In genomic region chr10:77677562-77677961, GRCm38 (mm10) we compare ENCODE assay signal across 8 mouse cellular contexts. TPM values are rescaled to one million over a fixed set of nuclear protein-coding genes. Genes with fewer than 3 reads are reported as not detected.
DNase-seq lines count a peak whose midpoint lies in the region; ATAC-seq and TF ChIP-seq lines count a peak whose summit lies in the region.

No protein-coding gene starts in this region.

- no peak for ATAC-seq in heart, postnatal 0 days (ENCODE audit: insufficient read depth, low read depth)
- 0 out of 2 replicates have a peak, but pooled peaks have one; percentile 36 for ATAC-seq in intestine, embryonic 15.5 days
- ATAC-seq in neural tube, embryonic 14.5 days (ENCODE audit: low read depth) = peak; percentile 41; the same call in 1 of the 2 replicates
- ATAC-seq in frontal cortex, adult (ENCODE audit: low TSS enrichment) = no peak

- no peak for TF ChIP-seq POLR2A in brain, embryonic 14.5 days (IDR thresholded peaks at IDR 0.05; ENCODE audit: borderline replicate concordance, extremely low read depth, insufficient read depth, insufficient read length, poor library complexity, severe bottlenecking)

- H3K9ac ChIP-seq in heart, postnatal 0 days (replicated peaks; ENCODE audit: low read depth, low read length) = no peak overlapping the region
- no peak overlapping the region for H3K9ac ChIP-seq in intestine, embryonic 15.5 days
- H3K9ac ChIP-seq in neural tube, embryonic 14.5 days (replicated peaks; ENCODE audit: low read depth, low read length) = peak overlapping the region; percentile 21; the same call in 1 of the 2 replicates

- no peak for TF ChIP-seq EP300 in heart, postnatal 0 days (IDR thresholded peaks at IDR 0.05; ENCODE audit: low read depth)

- 0% methylated on average over 28 of the region's 35 CpGs for WGBS in heart, postnatal 0 days
- under 1% methylated on average over 35 of the region's 35 CpGs for WGBS in intestine, embryonic 15.5 days
- WGBS in neural tube, embryonic 14.5 days = under 1% methylated on average over 35 of the region's 35 CpGs

- no peak for DNase-seq in heart, postnatal 0 days (ENCODE audit: low spot score)
- no peak for DNase-seq in heart, adult 18-20 months
- peak; percentile 76 for DNase-seq in brain, embryonic 14.5 days (ENCODE audit: low read depth)
- no peak for DNase-seq in cerebellum, adult 9-11 months
- DNase-seq in lung, postnatal 4 days = no peak

- H3K4me1 ChIP-seq in heart, postnatal 0 days (ENCODE audit: control insufficient read depth, insufficient read depth) = no peaks in the 10 kb centered on the region
- peaks cover 11% of the 10 kb centered on the region for H3K4me1 ChIP-seq in intestine, embryonic 15.5 days (replicated peaks)
- H3K4me1 ChIP-seq in neural tube, embryonic 14.5 days (ENCODE audit: control insufficient read depth, insufficient read depth, low read length) = no peaks in the 10 kb centered on the region

- no peak overlapping the region for H3K27ac ChIP-seq in heart, postnatal 0 days (ENCODE audit: low read depth)
- H3K27ac ChIP-seq in intestine, embryonic 15.5 days = no peak overlapping the region
- no peak overlapping the region for H3K27ac ChIP-seq in neural tube, embryonic 14.5 days (ENCODE audit: low read depth, low read length)

- H3K27me3 ChIP-seq in heart, postnatal 0 days (ENCODE audit: control insufficient read depth, insufficient read depth, low read length) = peaks cover 36% of the 10 kb centered on the region
- H3K27me3 ChIP-seq in intestine, embryonic 15.5 days (replicated peaks) = peaks cover 24% of the 10 kb centered on the region
- peaks cover 11% of the 10 kb centered on the region for H3K27me3 ChIP-seq in neural tube, embryonic 14.5 days (ENCODE audit: control insufficient read depth, insufficient read depth, low read length)

- no peaks in the 10 kb centered on the region for H3K36me3 ChIP-seq in heart, postnatal 0 days (replicated peaks; ENCODE audit: control insufficient read depth, insufficient read depth, low read length)
- H3K36me3 ChIP-seq in intestine, embryonic 15.5 days = no peaks in the 10 kb centered on the region
- H3K36me3 ChIP-seq in neural tube, embryonic 14.5 days (ENCODE audit: control insufficient read depth, insufficient read depth, low read length) = no peaks in the 10 kb centered on the region

- H3K4me2 ChIP-seq in heart, postnatal 0 days (ENCODE audit: low read depth, low read length) = peak overlapping the region; percentile 39; the same call in 1 of the 2 replicates
- peak overlapping the region; percentile 68 for H3K4me2 ChIP-seq in intestine, embryonic 15.5 days (replicated peaks)
- H3K4me2 ChIP-seq in neural tube, embryonic 14.5 days (ENCODE audit: low read depth, low read length) = peak overlapping the region; percentile 50

- TF ChIP-seq CTCF in heart, postnatal 0 days (IDR thresholded peaks at IDR 0.05; ENCODE audit: low read depth) = no peak
- no peak for TF ChIP-seq CTCF in brain, embryonic 14.5 days (IDR thresholded peaks at IDR 0.05; ENCODE audit: borderline replicate concordance, extremely low read depth, insufficient read depth, insufficient read length)

- H3K4me3 ChIP-seq in heart, postnatal 0 days (ENCODE audit: low read depth, low read length) = peak overlapping the region; percentile 18
- peak overlapping the region; percentile 28 for H3K4me3 ChIP-seq in intestine, embryonic 15.5 days (replicated peaks)
- peak overlapping the region; percentile 24 for H3K4me3 ChIP-seq in neural tube, embryonic 14.5 days (ENCODE audit: low read depth, low read length)

- no peaks in the 10 kb centered on the region for H3K9me3 ChIP-seq in heart, postnatal 0 days (replicated peaks; ENCODE audit: control insufficient read depth, low read length)
- no peaks in the 10 kb centered on the region for H3K9me3 ChIP-seq in intestine, embryonic 15.5 days
- H3K9me3 ChIP-seq in neural tube, embryonic 14.5 days (ENCODE audit: control insufficient read depth, low read length) = no peaks in the 10 kb centered on the region

RNA-seq across cellular contexts. Expression of gene Tspear, which starts 8.8 kb away (rescaled TPM):
- total RNA-seq in heart, postnatal 0 days (2014; rRNA removed; ENCODE audit: low replicate concordance) = 1.1 TPM in 1 of 2 replicates, not detected in the other
- not detected in 2 replicates for polyA plus RNA-seq in heart, postnatal 0 days (2015; fragmentation: Nextera tagmentation; extraction: Ambion mirVana)
- total RNA-seq in heart, adult 18-20 months (2021) = not detected
- 1.5 and 1.6 TPM in 2 replicates for polyA plus RNA-seq in brain, embryonic 14.5 days (2012; rRNA removed)
- polyA plus RNA-seq in intestine, embryonic 15.5 days (2015; fragmentation: Nextera tagmentation; extraction: Ambion mirVana) = 0.47 and 0.53 TPM in 2 replicates
- polyA plus RNA-seq in neural tube, embryonic 14.5 days (2014; fragmentation: Nextera tagmentation; extraction: Ambion mirVana) = 1.4 and 1.5 TPM in 2 replicates

RNA-seq across cellular contexts. Expression of gene Gm19402, which starts 13.0 kb away (rescaled TPM):
- total RNA-seq in heart, postnatal 0 days (2014; rRNA removed; ENCODE audit: low replicate concordance) = not detected in 2 replicates
- not detected in 2 replicates for polyA plus RNA-seq in heart, postnatal 0 days (2015; fragmentation: Nextera tagmentation; extraction: Ambion mirVana)
- not detected for total RNA-seq in heart, adult 18-20 months (2021)
- polyA plus RNA-seq in brain, embryonic 14.5 days (2012; rRNA removed) = not detected in 2 replicates
- polyA plus RNA-seq in intestine, embryonic 15.5 days (2015; fragmentation: Nextera tagmentation; extraction: Ambion mirVana) = not detected in 2 replicates
- not detected in 2 replicates for polyA plus RNA-seq in neural tube, embryonic 14.5 days (2014; fragmentation: Nextera tagmentation; extraction: Ambion mirVana)

RNA-seq across cellular contexts. Expression of gene Gm9508, which starts 19.5 kb away (rescaled TPM):
- total RNA-seq in heart, postnatal 0 days (2014; rRNA removed; ENCODE audit: low replicate concordance) = not detected in 2 replicates
- polyA plus RNA-seq in heart, postnatal 0 days (2015; fragmentation: Nextera tagmentation; extraction: Ambion mirVana) = not detected in 2 replicates
- not detected for total RNA-seq in heart, adult 18-20 months (2021)
- polyA plus RNA-seq in brain, embryonic 14.5 days (2012; rRNA removed) = not detected in 2 replicates
- polyA plus RNA-seq in intestine, embryonic 15.5 days (2015; fragmentation: Nextera tagmentation; extraction: Ambion mirVana) = not detected in 2 replicates
- polyA plus RNA-seq in neural tube, embryonic 14.5 days (2014; fragmentation: Nextera tagmentation; extraction: Ambion mirVana) = not detected in 2 replicates

RNA-seq across cellular contexts. Expression of gene Gm10272, which starts 28.9 kb away (rescaled TPM):
- total RNA-seq in heart, postnatal 0 days (2014; rRNA removed; ENCODE audit: low replicate concordance) = not detected in 2 replicates
- polyA plus RNA-seq in heart, postnatal 0 days (2015; fragmentation: Nextera tagmentation; extraction: Ambion mirVana) = not detected in 2 replicates
- total RNA-seq in heart, adult 18-20 months (2021) = not detected
- not detected in 2 replicates for polyA plus RNA-seq in brain, embryonic 14.5 days (2012; rRNA removed)
- polyA plus RNA-seq in intestine, embryonic 15.5 days (2015; fragmentation: Nextera tagmentation; extraction: Ambion mirVana) = not detected in 2 replicates
- not detected in 2 replicates for polyA plus RNA-seq in neural tube, embryonic 14.5 days (2014; fragmentation: Nextera tagmentation; extraction: Ambion mirVana)

RNA-seq across cellular contexts. Expression of gene Gm10024, which starts 33.7 kb away (rescaled TPM):
- not detected in 2 replicates for total RNA-seq in heart, postnatal 0 days (2014; rRNA removed; ENCODE audit: low replicate concordance)
- polyA plus RNA-seq in heart, postnatal 0 days (2015; fragmentation: Nextera tagmentation; extraction: Ambion mirVana) = not detected in 2 replicates
- total RNA-seq in heart, adult 18-20 months (2021) = not detected
- not detected in 2 replicates for polyA plus RNA-seq in brain, embryonic 14.5 days (2012; rRNA removed)
- not detected in 2 replicates for polyA plus RNA-seq in intestine, embryonic 15.5 days (2015; fragmentation: Nextera tagmentation; extraction: Ambion mirVana)
- not detected in 2 replicates for polyA plus RNA-seq in neural tube, embryonic 14.5 days (2014; fragmentation: Nextera tagmentation; extraction: Ambion mirVana)

Comparison
In these comparisons a context has a peak if more than half of its experiments do, and no peak if none do; other contexts are left out.
1. ATAC-seq: peak in intestine, embryonic 15.5 days (single experiment) and neural tube, embryonic 14.5 days (single experiment); none in heart, postnatal 0 days (single experiment) and frontal cortex, adult (single experiment).
2. Peak in every context shown above with its lines, with median percentiles within 50 percentile points of each other: H3K4me2 ChIP-seq and H3K4me3 ChIP-seq.